Mouse (Mus musculus) megakaryocyte, embryonic 14.5 days (primary cell): ENCODE measurements around the gene Otogl. TPM values are rescaled to one million over a fixed set of nuclear protein-coding genes. Genes with fewer than 3 reads are reported as not detected.

Source experiments
- H3K27me3 ChIP-seq: replicated peaks from 2 replicates; pipeline ENCODE3; 2012; ENCODE audit warnings: inconsistent platforms
- H3K36me3 ChIP-seq: replicated peaks from 2 replicates; pipeline ENCODE3; 2012; ENCODE audit warnings: low read length, inconsistent platforms, mixed read lengths
- H3K4me1 ChIP-seq: 2 replicates; pipeline ENCODE4 v1.6.1; 2012; ENCODE audit warnings: inconsistent platforms
- H3K4me3 ChIP-seq: replicated peaks from 2 replicates; pipeline ENCODE3; 2012; ENCODE audit warnings: moderate library complexity, mild to moderate bottlenecking, inconsistent platforms
- H3K9me3 ChIP-seq: 2 replicates; pipeline ENCODE4 v1.6.1; 2012; ENCODE audit warnings: inconsistent platforms
- FLI1 ChIP-seq: IDR thresholded peaks from 2 replicates; pipeline ENCODE4 v1.6.1; 2012; ENCODE audit warnings: low read length, inconsistent platforms, mixed read lengths
- GATA1 ChIP-seq: IDR thresholded peaks from 3 replicates; pipeline ENCODE4 v1.6.1; 2012; ENCODE audit warnings: mixed read lengths, low read length, inconsistent platforms, borderline replicate concordance
- polyA plus RNA-seq: library from polyadenylated mRNA; stranded (reverse); fragments of >175 nt; gene quantifications from 2 replicates; pipeline ENCODE4 v1.2.3, GENCODE M21; 2012; ENCODE audit warnings: low replicate concordance; ENCODE audit not compliant: insufficient read depth

Gene Otogl
- polyA plus RNA-seq, 1 experiment, result not detected

GRCm38 (mm10) chr10:107940302-107940701, 28.4 kb upstream of the Otogl start:
- Histone ChIP-seq H3K4me1 (peaks cover 41% of the 10 kb centered on the region), H3K4me3 (no peak overlapping the region), H3K9me3 (no peaks in the 10 kb centered on the region), H3K27me3 (no peaks in the 10 kb centered on the region), H3K36me3 (no peaks in the 10 kb centered on the region)
- no peak for TF ChIP-seq FLI1
- no peak for TF ChIP-seq GATA1

DNA sequence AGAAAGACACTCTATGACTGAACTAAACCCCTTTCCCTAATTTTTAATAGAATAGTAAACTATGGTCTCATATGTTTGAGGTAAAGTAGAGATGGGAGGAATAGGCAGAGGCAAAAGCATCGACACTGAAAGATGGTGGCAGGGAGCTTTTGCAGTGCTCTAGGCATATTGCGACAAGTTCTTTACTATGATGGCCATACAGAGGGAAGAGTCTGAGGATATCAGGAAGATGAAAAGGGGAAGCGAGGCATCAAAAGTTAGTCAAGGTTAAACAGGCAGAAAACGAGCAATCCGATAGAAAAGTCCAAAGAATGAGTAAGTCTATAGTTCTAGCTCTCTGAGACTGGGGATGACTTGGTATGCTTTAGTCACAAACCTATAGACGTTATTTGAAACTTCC, 27.9 kb upstream of the Otogl start:
- no peaks in the 10 kb centered on the region for H3K36me3 ChIP-seq
- TF ChIP-seq FLI1 (no peak), GATA1 (no peak)

DNA sequence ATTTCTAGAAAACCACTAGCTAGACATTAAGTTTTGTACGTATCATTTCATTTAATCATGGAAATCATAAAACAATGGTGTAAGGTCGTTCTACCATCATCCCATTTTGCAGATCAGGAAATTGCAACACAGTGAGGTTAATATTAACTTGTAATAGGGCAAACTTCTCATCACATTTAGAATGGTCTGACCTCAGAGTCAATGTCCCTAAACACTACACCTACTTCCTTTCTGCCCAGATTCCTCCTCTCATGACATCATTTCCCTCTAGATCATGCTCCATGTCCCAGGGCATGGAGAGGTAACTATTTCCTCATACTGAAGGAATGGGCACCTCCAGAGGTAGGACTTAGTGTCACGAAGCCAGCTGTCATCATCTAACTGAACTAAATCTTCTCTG, 22.1 kb upstream of the Otogl start:
- Histone ChIP-seq H3K9me3 (no peaks in the 10 kb centered on the region), H3K36me3 (no peaks in the 10 kb centered on the region), H3K27me3 (no peaks in the 10 kb centered on the region), H3K4me1 (peaks cover 62% of the 10 kb centered on the region), H3K4me3 (no peak overlapping the region)
- TF ChIP-seq FLI1 (no peak), GATA1 (no peak)

More for the DNA sequence above, 27.9 kb upstream of the Otogl start:
- Histone ChIP-seq H3K27me3 (no peaks in the 10 kb centered on the region), H3K9me3 (no peaks in the 10 kb centered on the region), H3K4me1 (peaks cover 40% of the 10 kb centered on the region), H3K4me3 (no peak overlapping the region)

- Histone ChIP-seq H3K4me1 (peaks cover 67% of the 10 kb centered on the region), H3K36me3 (no peaks in the 10 kb centered on the region), H3K9me3 (no peaks in the 10 kb centered on the region), H3K4me3 (no peak overlapping the region), H3K27me3 (no peaks in the 10 kb centered on the region)
- no peak for TF ChIP-seq GATA1
- no peak for TF ChIP-seq FLI1
Observed at GRCm38 (mm10) chr10:107933527-107933926, 21.6 kb upstream of the Otogl start.

- Histone ChIP-seq H3K36me3 (no peaks in the 10 kb centered on the region), H3K27me3 (no peaks in the 10 kb centered on the region), H3K4me3 (peak overlapping the region; percentile 46), H3K4me1 (peaks cover 77% of the 10 kb centered on the region), H3K9me3 (no peaks in the 10 kb centered on the region)
- TF ChIP-seq FLI1 (no peak), GATA1 (no peak)
Observed at GRCm38 (mm10) chr10:107931833-107932828, 20.2 kb upstream of the Otogl start.

DNA sequence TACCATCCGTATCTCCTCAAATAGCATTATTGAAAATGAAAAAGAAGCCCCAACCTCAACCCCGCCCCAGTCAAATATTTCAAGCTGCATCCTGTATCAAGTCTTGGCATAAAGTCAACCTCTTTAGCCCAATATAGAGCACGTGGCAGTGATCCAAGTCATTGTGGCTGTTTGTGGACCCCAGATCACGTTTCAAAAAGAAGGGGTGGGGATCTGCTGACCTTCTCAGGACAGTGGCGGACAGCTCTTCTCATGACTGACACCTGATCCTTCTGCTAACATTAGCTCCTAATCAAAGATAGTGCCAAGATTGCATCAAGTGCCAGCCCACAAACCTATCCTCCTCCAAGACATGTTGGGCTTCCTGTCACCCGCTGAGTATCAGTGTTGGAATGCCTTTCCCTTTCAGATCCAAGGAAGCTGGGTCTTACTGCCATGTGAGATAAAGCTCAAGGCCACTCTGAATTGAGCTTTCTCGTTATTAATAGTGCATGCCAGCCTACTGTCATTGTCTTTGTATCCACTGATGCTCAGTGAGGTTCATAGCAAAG, 18.6 kb upstream of the Otogl start:
- Histone ChIP-seq H3K36me3 (no peaks in the 10 kb centered on the region), H3K27me3 (no peaks in the 10 kb centered on the region), H3K4me3 (peak overlapping the region; percentile 80), H3K9me3 (no peaks in the 10 kb centered on the region), H3K4me1 (peaks cover 69% of the 10 kb centered on the region)
- no peak for TF ChIP-seq FLI1
- no peak; the same call in 2 of the 3 replicates for TF ChIP-seq GATA1

- no peaks in the 10 kb centered on the region for H3K9me3 ChIP-seq
- H3K27me3 ChIP-seq, result no peaks in the 10 kb centered on the region
- H3K36me3 ChIP-seq, result no peaks in the 10 kb centered on the region
- TF ChIP-seq GATA1 (no peak), FLI1 (no peak)
- H3K4me3 ChIP-seq, result no peak overlapping the region
- H3K4me1 ChIP-seq, result peaks cover 31% of the 10 kb centered on the region
Observed at GRCm38 (mm10) chr10:107925306-107925705, 13.4 kb upstream of the Otogl start.

DNA sequence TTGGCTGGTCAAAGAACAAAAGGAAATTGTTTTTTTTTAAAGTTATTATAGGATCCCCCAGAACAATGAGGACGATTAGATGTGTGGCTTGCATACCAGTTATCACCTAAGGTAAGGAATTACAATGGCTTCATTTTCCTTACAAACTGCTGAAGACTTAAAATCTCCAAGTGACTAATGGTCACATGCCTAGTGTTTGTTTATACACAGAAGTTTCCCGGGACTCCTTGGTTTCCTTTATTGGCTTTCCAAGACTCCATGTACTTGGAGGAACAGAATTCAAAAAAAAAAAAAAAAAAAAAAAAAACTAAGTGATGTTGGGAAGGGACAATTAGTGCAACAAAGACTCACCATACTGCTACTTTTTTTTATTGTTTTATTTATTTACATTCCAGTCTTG, 11.9 kb upstream of the Otogl start:
- Histone ChIP-seq H3K4me1 (peaks cover 22% of the 10 kb centered on the region), H3K4me3 (no peak overlapping the region), H3K36me3 (no peaks in the 10 kb centered on the region), H3K9me3 (no peaks in the 10 kb centered on the region), H3K27me3 (no peaks in the 10 kb centered on the region)
- no peak for TF ChIP-seq GATA1
- TF ChIP-seq FLI1, result no peak

DNA sequence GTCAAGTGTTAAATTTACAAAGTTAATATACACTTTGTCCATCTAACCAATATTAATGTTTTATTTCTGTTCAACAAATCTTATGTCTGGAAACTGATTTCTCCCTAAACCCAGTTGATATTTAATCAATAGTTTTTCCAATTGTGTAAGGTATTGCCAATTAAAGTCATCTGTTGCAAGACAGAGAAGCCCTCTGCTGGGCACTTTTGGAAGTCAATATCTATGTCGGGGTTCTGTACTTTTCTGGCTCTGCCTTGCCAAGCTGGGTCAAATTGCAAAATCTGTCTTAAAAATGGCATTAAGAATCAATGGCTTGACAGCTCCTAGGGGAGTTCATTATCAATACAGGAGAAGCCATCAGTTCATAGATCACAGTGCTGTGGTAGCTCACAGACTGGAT, 10.8 kb upstream of the Otogl start:
- no peak for TF ChIP-seq FLI1
- no peak for TF ChIP-seq GATA1
- peaks cover 13% of the 10 kb centered on the region; the same call in 1 of the 2 replicates for H3K4me1 ChIP-seq
- H3K36me3 ChIP-seq, result no peaks in the 10 kb centered on the region
- H3K27me3 ChIP-seq, result no peaks in the 10 kb centered on the region
- H3K4me3 ChIP-seq, result no peak overlapping the region
- H3K9me3 ChIP-seq, result peaks cover 6% of the 10 kb centered on the region; the same call in 1 of the 2 replicates

GRCm38 (mm10) chr10:107921549-107921948, 9.6 kb upstream of the Otogl start:
- H3K9me3 ChIP-seq, result peaks cover 6% of the 10 kb centered on the region; the same call in 1 of the 2 replicates
- H3K27me3 ChIP-seq, result no peaks in the 10 kb centered on the region
- H3K4me3 ChIP-seq, result no peak overlapping the region
- H3K4me1 ChIP-seq, result peaks cover 9% of the 10 kb centered on the region; the same call in 1 of the 2 replicates
- TF ChIP-seq FLI1 (no peak), GATA1 (no peak)
- no peaks in the 10 kb centered on the region for H3K36me3 ChIP-seq
